Mouse (Mus musculus) monocyte, adult 5-6 weeks (primary cell): ENCODE data around the gene Tsc22d1. TPM values are rescaled to one million over a fixed set of nuclear protein-coding genes. Genes with fewer than 3 reads are reported as not detected.
A peak's percentile ranks its signal among the peaks of the same experiment; 100 is the strongest.

Experiments
- ATAC-seq: fragments of 153-309, 156-312 bp; replicated peaks from 2 replicates; pipeline ENCODE4 v1.8.0; 2017; ENCODE audit warnings: mild to moderate bottlenecking; ENCODE audit not compliant: low TSS enrichment, insufficient number of reproducible peaks, severe bottlenecking, poor library complexity, low FRiP score
- total RNA-seq: library from RNA; stranded (forward); fragments of 200-1000, 200-491, 200-594 nt; gene quantifications from 3 replicates; pipeline ENCODE4 v1.2.3, GENCODE M21; 2017

The Tsc22d1 gene
- total RNA-seq, 1 experiment from 2014 or later = 42.7 TPM

DNA sequence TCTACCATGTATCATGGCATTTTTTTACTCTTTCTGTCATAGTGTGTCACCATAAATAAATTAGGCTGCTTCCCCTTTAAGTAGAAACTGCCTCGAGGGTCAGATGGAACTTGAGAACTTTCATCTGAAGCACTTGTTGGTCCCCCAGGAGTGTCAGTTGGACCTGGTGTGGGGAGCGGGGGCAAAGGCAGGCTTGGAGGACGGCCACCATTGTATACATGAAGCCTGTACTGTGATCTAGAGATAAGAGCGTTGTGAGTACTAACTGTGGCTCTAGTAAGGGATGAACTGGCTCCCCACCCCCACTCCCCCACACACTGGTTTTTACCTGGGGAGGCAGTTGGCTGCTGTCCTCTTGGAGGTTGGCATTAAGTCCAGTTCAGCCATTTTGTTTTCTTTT lies 62.0 kb downstream of the Tsc22d1 start:
- ATAC-seq = no peak

DNA sequence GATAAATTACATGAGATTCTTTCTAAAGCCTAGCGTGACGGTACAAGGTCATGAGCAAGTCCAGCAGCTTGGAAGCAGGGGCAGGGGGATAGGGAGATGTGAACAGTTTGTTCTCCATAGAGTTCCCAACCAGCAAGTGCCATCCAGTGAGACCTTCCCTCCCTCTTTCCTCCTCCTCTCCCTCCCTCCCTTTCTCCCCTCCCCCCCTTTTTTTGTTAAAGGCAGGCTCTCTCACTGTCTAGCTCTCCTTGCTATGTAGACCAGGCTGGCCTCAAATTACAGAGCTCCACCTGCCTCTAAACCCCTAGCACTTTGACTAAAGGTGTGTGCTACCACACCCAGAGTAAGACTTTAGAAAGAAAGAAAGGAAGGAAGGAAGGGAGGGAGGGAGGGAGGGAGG lies 63.3 kb downstream of the Tsc22d1 start:
- no peak for ATAC-seq

DNA sequence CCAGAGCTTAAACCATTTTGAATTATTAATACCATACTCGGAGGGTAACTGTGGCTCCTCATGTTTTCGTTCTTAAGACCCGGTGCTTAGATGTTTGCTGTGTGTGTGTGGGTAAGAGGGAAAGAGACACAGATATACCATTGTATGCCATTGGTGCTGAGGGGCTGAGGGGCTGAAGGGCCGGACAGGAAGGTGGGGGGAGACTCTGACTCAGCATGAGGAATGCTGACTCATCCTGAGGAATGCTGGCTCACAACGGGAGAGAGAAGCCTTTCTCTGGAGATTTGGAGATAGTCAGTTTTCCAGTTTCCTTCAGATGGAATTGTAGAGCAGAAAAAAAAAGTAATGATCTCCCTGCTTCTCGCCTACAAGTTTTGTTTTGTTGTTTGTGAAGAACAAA lies 63.9 kb downstream of the Tsc22d1 start:
- no peak for ATAC-seq

DNA sequence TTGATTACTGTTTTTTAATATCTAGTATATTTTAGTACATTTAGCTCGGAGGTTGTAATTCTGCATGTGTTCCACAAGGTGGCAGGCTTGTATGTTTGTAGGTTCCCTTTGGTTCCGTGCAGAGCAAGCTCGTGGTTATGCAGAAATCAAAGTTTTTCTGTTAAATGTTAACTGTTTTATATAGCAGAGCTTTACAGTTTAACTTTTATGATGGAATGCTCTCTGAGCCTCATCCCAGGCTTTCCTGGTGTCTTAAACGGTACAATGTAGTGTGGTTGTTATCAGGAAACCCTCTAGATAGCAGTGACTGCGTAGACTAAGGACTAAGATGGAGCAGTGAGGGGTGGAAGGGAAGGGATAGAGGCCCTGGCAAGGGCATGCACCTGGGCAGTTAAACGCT lies 65.1 kb downstream of the Tsc22d1 start:
- ATAC-seq = 0 out of 2 replicates have a peak, but pooled peaks have one; percentile 50

DNA sequence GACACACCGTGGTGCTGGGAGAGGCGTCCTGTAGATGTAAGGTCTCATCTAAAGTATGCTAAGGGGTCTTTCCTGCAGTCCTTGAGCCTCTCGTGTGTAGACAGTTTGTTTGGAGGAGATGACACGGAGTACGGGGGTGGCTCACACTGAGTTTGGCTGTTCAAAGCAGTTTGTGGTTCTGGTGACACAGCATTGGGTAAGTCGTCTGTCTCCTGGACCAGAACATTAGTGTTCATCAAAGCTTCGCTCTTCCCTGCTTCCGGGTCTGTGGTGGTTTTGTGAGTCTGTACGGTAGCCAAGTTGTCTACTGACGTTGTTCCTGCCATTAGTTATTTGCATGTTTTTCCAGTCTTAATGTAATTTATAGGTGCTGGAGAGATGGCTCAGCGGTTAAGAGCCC lies 65.7 kb downstream of the Tsc22d1 start:
- no peak; the same call in 1 of the 2 replicates for ATAC-seq

DNA sequence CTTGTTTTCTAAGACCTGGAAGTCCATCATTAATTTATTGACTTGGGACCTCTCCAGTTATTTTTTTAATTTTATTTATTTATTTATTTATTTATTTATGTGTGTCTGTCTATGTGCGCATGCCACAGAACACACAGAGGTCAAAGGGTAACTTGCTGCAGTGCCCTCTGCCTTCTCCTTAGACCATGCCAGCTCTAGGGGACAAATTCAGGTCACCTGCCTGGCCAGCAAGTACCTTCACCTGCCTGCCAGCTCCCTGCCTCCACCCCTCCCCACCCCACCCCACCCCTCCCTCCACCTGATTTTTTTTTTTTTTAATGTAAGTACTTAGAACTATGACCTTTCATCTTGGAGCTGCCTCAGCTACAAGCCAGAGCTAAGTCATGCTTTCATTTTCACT lies 68.9 kb downstream of the Tsc22d1 start:
- no peak for ATAC-seq

DNA sequence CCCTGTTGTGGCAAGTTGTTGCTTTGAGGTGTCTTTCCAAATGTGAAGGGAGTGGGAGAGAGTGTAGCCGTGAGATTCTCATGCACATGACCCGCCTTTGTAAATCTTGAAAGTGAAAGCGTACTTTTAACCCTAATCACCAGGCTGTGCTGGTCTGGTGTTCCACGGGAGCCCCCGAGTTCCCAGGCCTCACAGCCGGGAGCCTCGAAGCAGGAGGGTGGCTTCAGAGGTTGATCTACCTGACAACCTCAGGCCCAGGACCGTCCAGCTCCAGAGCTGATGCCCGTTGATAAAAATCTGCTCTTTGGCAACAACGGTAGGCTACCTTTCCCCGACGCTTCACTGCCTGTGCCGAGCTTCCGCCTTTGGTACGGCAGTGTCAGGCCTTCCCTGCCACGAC lies 72.8 kb downstream of the Tsc22d1 start:
- ATAC-seq = no peak

DNA sequence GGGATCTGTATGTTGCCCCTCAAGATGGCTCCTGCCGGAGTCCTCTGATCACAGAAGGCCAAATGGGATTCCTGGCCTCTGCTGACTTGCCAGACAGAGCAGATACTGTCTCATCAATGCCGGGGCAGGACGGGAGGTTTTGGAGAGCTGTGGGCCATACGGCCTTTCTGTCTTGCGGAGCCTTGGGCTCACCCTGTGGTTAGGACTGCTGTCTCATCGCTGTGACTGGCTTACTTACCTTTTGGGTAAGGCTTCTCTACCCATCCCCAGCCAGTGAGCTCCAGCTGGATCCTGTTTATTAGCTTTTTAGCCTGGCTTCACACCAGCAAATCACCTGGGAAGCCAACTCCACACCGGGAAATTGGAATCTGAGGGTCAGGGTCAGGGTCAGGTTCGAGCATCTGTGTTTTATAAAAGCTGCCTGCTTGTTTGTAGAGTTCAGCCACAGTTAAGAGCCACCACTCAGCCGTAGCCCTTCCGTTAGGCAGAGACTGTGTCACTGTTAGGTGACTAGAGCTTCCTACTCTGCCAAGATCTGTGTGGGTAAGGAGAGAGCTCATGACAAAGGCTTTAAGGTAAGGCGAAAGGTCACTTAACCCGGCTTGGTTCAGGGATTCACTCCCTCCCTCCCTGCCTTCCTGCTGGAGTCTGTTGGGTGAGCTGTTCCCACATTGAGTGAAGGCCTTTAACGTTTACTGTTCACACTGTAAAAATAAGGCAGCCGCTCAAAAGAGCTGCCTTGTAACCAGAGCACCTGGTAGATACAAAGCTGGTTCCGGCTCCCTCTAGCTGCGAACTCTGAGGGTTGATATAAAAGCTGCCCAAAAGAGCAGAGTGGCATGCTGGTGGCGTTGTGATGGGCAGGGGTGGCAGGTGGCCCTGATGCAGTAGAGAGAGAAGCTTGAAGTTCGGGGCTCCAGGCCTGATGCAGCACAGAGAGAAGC lies 73.6 kb downstream of the Tsc22d1 start:
- no peak for ATAC-seq

DNA sequence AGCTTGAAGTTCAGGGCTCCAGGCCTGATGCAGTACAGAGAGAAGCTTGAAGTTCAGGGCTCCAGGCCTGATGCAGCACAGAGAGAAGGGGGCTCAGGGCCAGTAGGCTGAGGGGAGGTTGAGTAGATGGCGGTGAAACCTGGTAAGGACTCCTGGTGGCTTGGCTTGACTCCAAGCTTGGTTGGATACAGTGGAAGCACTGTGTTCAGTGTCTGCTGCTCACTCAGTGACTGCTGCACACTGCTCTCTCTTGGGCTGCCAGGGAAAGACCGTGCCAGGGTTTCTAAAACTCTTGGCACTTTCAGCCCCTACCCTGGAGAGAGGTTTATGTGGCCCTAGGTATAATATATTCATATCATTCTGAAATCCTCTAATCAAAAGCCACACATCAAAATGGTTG lies 74.4 kb downstream of the Tsc22d1 start:
- no peak for ATAC-seq

DNA sequence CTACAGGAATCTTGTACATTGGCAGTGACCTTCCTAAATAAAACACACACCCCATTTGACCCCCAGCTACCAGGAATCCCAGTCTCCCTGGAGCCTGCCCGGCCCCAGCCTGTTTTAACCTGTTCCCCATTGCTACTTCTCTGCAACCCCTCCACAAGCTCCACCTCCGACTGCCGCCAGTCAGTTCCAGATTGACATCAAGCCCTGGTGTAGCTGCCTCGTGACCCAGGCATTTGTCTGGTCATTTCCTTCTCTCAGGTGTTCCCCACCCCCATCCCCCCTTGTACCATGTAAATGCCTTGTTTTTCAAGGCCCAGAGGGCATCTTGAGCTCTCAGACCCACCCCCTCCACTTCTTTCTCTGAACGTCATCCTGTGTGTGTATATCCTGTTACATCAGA lies 80.3 kb downstream of the Tsc22d1 start:
- ATAC-seq = no peak

DNA sequence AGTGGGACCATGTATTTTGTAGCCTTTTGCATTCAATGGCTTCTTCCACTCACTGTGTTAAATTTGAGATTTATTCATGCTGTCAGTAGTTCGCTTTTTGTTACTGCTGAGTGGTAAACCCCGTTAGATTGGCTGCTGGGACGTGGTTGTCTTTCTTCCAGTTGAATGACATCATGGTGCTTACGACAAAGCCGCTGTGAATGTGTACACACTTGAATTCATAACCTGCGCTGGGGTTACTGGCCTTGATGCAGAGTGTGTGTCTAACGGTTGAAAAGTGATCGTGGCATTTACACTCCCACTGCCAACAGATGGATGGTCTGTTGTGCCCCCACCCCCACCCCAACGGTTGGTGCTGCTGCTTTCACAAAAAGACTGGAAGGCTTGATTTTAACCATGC lies 82.4 kb downstream of the Tsc22d1 start:
- ATAC-seq = no peak

DNA sequence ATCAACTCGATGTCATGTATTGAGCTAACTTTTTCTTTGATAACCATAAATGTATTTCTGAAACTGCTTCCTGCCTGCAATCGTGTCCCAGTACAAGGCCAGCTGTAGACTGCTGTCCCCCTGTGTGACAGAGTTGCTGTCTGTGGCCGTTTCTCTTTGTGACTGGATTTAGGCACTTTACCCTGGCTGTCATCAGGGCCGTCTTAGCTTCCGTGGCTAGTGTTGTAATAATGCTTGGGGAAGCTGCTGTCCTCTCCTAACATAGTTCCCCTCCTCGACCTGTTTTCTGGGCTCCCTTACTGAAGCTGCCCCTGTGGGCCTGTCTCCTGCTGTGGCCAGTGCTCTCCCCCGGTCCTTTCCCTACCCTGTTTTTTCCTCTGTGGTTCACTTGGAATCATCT lies 83.4 kb downstream of the Tsc22d1 start:
- no peak; the same call in 1 of the 2 replicates for ATAC-seq

DNA sequence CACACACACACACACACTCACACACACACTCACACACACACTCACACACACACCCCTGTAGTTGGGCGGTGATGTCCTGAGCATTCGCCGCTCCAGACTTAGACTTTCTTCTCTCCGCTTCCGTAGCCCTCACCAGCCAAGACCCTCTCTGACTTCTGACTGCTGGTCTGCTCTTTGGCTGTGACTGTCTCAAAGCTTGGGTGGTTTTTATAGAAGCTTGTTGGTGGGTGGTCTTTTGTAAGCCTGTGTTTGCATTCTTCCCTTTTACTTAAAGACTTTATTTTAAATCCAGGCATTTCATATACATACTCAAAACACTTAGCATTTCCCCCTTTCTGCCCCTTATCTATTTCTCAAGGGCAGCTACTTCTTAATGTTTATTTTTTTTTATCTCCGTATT lies 84.7 kb downstream of the Tsc22d1 start:
- no peak for ATAC-seq

DNA sequence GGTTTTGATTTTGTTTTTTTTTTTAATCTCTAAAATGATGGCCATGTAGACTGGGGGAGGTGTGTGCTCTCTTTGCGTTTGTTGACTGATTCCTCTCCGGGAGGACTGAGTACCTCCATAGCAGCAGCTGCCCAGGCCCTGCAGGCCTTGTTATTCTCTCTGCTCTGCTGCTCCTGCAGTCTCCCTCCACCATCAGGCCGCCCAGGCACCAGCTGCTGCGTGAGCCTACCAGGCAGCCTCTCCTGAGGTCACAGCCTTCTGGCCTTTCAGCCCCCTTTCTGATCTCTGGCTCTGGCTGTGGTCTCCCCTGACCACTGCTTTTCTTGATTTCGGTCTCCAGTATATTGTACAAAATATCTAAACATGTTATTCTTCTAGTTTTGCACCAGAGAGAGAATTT lies 85.3 kb downstream of the Tsc22d1 start:
- no peak for ATAC-seq

DNA sequence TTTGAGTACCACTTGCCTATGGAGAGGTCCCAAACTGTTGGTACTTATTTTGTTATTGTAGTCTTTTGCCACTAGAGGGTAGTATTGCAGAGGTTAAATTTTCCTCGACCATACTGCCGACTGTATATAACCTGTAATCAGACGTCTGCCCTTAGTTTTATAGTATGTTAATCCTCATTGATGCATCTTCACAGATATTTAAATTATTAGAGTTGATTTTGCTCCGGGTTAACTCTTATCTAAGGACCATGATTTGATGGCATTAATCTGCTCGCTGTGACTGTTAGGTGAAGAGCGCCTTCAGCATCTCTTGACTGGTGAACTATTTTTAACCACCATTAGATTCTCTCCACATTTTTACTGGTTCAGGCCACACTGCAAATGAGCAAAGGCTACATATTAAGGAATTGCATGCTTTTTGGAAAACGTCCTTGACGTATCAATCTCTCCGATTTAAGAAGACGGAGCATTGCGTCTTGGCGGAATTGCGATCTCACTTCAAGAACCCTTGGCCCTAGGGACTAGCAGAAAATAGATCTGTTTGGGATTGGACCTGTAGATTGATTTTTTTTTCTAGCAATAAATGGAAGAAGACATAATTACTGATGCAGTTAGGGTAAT lies 88.6 kb downstream of the Tsc22d1 start:
- ATAC-seq = 0 out of 2 replicates have a peak, but pooled peaks have one; percentile 43

DNA sequence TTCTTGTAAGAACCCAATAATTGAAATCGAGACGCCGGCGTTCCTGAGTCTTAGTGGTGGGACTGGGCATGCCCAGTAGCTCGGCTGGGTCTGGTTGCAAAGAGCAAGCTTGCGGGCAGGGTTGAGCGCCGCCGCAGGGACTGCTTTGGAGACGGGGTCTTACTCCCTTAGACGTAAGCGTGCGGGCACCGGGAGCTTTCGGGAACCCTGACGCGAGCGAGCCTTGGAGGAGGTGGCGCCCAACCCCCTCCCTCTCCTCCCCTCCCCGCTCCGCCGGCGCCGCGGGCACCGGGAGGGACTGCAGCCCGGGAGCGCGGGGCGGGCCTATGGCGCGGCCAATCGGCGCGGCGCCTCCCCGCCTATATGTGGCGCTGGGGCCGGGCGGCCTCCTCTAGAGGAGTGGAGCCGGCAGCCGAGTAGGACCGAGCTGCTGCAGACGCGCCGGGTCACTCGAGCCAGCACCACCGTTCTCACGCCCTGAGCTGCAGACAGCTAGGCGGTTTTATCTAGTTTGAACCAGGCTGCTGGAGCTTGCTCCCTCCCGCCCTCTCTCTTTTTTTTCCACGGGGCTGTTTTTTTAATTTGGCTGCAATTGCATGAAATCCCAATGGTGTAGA lies 89.5 kb downstream of the Tsc22d1 start:
- ATAC-seq = peak; percentile 60

DNA sequence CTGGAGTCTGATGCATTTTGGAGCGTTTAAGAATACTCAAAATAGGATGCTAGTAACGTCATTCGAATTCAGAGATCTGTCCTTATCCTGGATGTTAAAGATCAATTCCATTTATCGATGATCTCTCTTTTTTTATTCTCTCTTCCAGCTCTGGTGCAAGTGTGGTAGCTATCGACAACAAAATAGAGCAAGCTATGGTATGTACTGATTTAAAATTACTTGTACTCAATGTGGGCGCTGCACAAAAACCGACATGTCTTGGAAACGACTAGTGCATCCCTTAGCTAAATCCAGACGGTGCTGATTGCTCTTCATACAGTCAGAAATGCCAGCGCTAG lies 90.3 kb downstream of the Tsc22d1 start:
- no peak for ATAC-seq

DNA sequence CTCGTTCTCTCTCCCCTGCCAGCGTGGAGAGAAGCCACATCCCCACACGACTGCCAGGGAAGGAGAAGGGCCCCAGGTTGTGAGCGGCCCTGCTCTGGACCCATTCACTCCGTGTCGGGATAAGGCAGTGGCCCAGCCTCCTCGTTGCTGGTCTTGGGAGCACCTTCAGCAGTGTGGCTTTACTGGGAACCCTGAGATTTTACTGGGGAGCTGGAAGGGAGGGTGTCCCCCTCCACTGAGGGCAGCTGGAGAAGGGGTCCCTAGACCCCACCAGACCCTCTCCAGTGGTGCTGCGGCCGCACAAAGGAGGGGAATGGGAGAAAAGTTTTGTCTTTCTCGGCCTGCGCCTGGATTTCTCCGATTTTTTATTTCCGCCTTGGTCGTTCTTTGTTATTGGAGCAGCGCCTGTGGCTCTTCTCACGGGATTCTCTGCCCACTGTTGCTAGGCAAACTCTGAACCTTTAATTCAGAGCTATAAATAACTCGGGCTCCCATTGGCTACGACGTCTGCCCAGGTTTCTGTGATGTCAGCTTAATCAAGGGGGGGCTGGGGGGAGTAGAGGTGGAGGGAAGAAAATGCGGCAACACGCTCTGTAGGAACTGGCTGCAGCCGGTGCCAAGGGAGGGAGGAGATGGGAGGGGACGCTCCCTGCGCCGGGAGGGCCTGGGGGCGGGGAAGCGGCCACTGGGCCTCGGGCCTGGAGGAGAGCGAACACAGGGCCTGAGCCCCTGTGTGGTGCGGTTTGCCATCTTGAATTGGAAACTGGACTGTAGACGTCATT lies 90.9 kb downstream of the Tsc22d1 start:
- 0 out of 2 replicates have a peak, but pooled peaks have one; percentile 11 for ATAC-seq
